Mouse (Mus musculus) lung, postnatal 0 days (tissue): ENCODE data around the gene Sntg2. TPM values are rescaled to one million over a fixed set of nuclear protein-coding genes. Genes with fewer than 3 reads are reported as not detected.

Source experiments
- ATAC-seq: fragments of 200-750 bp; cut with Nextera tagmentation; 2 replicates; pipeline ENCODE4 v1.8.0; 2017; ENCODE audit warnings: moderate library complexity
- DNase-seq: peaks from one replicate; pipeline ENCODE4 v3.0.0-alpha.2; 2016; ENCODE audit warnings: low spot score
- H3K27ac ChIP-seq: fragments of 300-500 bp; sonication (generic); 2 replicates; pipeline ENCODE4 v1.5.1; 2014; ENCODE audit warnings: antibody characterized with exemption, mild to moderate bottlenecking, low read length, mixed read lengths
- H3K27me3 ChIP-seq: fragments of 300-500 bp; sonication (generic); replicated peaks from 2 replicates; pipeline ENCODE4 v1.6.1; 2014; ENCODE audit warnings: low read length, mixed read lengths; ENCODE audit not compliant: insufficient read depth
- H3K36me3 ChIP-seq: fragments of 300-500 bp; sonication (generic); 2 replicates; pipeline ENCODE4 v1.6.1; 2014; ENCODE audit warnings: low read length, mixed read lengths; ENCODE audit not compliant: insufficient read depth
- H3K4me1 ChIP-seq: fragments of 300-500 bp; sonication (generic); 2 replicates; pipeline ENCODE4 v1.6.1; 2014; ENCODE audit warnings: antibody characterized with exemption, low read depth, low read length, mixed read lengths; ENCODE audit not compliant: insufficient read depth
- H3K4me2 ChIP-seq: fragments of 300-500 bp; sonication (generic); replicated peaks from 2 replicates; pipeline ENCODE4 v1.6.1; 2014; ENCODE audit warnings: low read depth, mild to moderate bottlenecking, low read length, moderate library complexity, mixed read lengths
- H3K4me3 ChIP-seq: fragments of 300-500 bp; sonication (generic); 2 replicates; pipeline ENCODE4 v1.5.1; 2014; ENCODE audit warnings: low read depth, low read length
- H3K9ac ChIP-seq: fragments of 300-500 bp; sonication (generic); replicated peaks from 2 replicates; pipeline ENCODE4 v1.6.1; 2014; ENCODE audit warnings: low read depth, mild to moderate bottlenecking
- H3K9me3 ChIP-seq: fragments of 300-500 bp; sonication (generic); 2 replicates; pipeline ENCODE4 v1.6.1; 2016; ENCODE audit warnings: low read length, mixed read lengths
- CTCF ChIP-seq: IDR thresholded peaks from 2 replicates; pipeline ENCODE4 v1.5.1; 2016; ENCODE audit warnings: antibody characterized with exemption, mild to moderate bottlenecking
- EP300 ChIP-seq: IDR thresholded peaks from 2 replicates; pipeline ENCODE4 v1.6.1; 2016; ENCODE audit warnings: antibody characterized with exemption, mild to moderate bottlenecking, control low read depth
- WGBS: fragments of 180-500 bp; shearing (Covaris S2); extraction: QIAGEN DNeasy Blood & Tissue Kit; methylation state at CpG from one replicate; pipeline ENCODE4 v1.1.7; 2014; 5-methylcytosine and 5-hydroxymethylcytosine counted together
- polyA plus RNA-seq: library from polyadenylated mRNA; unstranded; fragments of >200 nt; fragmentation: Nextera tagmentation; extraction: Ambion mirVana; gene quantifications from 2 replicates; pipeline ENCODE4 v1.2.1, GENCODE M21; 2015

Sntg2 gene
- polyA plus RNA-seq, 1 experiment from 2014 or later = 5.3 TPM

DNA sequence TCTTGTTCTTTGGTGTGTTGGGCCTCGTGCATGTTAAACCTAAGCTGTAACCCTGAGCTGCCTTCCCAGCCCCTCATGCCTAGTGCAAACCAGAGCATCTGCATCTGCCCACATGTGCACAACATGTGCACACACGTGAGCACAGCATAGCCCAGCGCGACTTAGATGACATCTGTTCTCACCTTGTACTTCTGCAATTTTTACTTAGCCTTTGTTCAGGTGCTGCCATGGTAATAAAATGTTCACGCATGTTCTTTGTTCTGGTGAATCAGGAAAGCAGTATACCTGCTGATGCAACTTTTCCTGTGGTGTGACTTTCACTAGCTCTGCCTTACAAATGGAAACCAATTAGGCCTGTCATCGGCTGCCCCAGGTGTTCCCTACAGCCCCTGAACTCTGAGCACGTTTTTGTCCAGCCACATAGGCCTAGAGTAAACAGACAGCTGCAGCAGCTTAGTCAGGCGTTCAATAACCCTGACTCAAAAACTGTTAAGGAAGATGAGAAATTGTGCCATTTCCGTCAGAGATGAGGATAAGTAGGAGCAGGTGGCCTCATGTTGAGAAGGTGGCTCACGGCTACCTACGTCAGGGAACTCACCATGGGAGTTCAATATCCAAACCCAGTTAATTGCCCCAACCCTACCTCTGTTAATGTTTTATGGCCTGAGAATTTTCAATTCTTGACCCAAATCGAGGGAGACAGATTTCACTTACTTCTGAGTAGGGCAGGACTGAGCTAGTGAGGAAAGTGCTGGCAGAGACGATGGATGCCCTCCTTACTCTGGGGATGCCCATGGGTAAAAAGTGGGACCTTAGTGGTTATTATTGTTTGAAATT is 80.2 kb downstream of the Sntg2 start:
- H3K27ac ChIP-seq = no peak overlapping the region
- no peak overlapping the region for H3K9ac ChIP-seq
- WGBS = 74% methylated on average over 13 of the region's 13 CpGs
- H3K4me2 ChIP-seq = no peak overlapping the region
- no peaks in the 10 kb centered on the region for H3K9me3 ChIP-seq
- H3K27me3 ChIP-seq = no peaks in the 10 kb centered on the region
- H3K36me3 ChIP-seq = no peaks in the 10 kb centered on the region
- ATAC-seq (no peak), DNase-seq (no peak)
- H3K4me1 ChIP-seq = no peaks in the 10 kb centered on the region
- no peak overlapping the region for H3K4me3 ChIP-seq
- no peak for TF ChIP-seq CTCF
- TF ChIP-seq EP300 = no peak

GRCm38 (mm10) chr12:30286888-30287573 is 86.1 kb downstream of the Sntg2 start:
- Histone ChIP-seq H3K9ac (no peak overlapping the region), H3K4me1 (no peaks in the 10 kb centered on the region), H3K27me3 (no peaks in the 10 kb centered on the region), H3K4me3 (no peak overlapping the region), H3K9me3 (no peaks in the 10 kb centered on the region), H3K36me3 (no peaks in the 10 kb centered on the region), H3K4me2 (no peak overlapping the region), H3K27ac (no peak overlapping the region)
- TF ChIP-seq CTCF (no peak), EP300 (no peak)
- ATAC-seq (no peak), DNase-seq (no peak)
- 57% methylated on average over 5 of the region's 5 CpGs for WGBS

- H3K27me3 ChIP-seq = no peaks in the 10 kb centered on the region
- 58% methylated on average over 4 of the region's 4 CpGs for WGBS
- no peaks in the 10 kb centered on the region for H3K4me1 ChIP-seq
- no peaks in the 10 kb centered on the region for H3K36me3 ChIP-seq
- no peak overlapping the region for H3K4me2 ChIP-seq
- DNase-seq = no peak
- no peak overlapping the region for H3K4me3 ChIP-seq
- H3K9ac ChIP-seq = no peak overlapping the region
- ATAC-seq = no peak
- H3K9me3 ChIP-seq = no peaks in the 10 kb centered on the region
- TF ChIP-seq EP300 = no peak
- H3K27ac ChIP-seq = no peak overlapping the region
These were observed 89.4 kb downstream of the Sntg2 start for GRCm38 (mm10) chr12:30283741-30284140.

DNA sequence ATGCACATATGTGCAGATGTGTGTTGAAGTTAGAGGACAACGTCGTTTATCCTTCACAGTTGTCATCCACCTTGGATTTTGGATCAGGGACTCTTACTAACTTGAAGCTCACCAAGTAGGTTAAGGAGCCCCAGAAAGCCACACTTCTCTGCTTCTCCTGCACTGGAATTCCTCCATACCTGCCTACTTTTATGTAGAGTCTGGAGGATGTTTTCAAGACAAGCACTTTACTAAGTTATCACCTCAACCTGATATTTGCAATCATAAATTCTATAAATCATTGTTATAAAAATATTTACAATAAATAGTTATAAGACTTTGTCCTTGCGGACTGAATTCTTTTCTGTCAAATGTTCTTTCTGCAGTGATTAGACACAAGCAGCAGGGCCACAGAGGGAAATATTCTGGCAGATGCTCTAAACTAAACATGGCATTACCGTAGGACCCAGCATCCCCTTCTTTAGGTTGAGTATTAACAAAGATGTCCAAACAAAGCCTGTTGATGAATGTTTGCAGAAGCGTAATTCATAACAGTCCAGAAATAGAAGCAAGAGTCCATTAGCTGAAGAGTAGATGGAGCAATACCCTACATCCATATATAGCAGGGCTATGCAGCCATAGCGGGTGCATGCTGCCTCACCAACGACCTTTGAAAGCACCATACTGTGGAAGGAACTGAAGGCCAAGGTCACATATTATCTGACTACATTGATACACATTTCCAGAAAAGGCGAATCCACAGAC is 100.8 kb downstream of the Sntg2 start:
- no peaks in the 10 kb centered on the region for H3K4me1 ChIP-seq
- TF ChIP-seq CTCF = no peak
- TF ChIP-seq EP300 = no peak
- H3K4me3 ChIP-seq = no peak overlapping the region
- no peak overlapping the region for H3K27ac ChIP-seq
- H3K36me3 ChIP-seq = no peaks in the 10 kb centered on the region
- H3K9ac ChIP-seq = no peak overlapping the region
- 50% methylated on average over 8 of the region's 8 CpGs for WGBS
- no peaks in the 10 kb centered on the region for H3K9me3 ChIP-seq
- DNase-seq = no peak
- no peaks in the 10 kb centered on the region for H3K27me3 ChIP-seq
- 0 out of 2 replicates have a peak, but pooled peaks have one; percentile 25 for ATAC-seq
- no peak overlapping the region for H3K4me2 ChIP-seq

GRCm38 (mm10) chr12:30264206-30264605 is 109.0 kb downstream of the Sntg2 start:
- WGBS = 54% methylated on average over 5 of the region's 5 CpGs
- Histone ChIP-seq H3K9me3 (no peaks in the 10 kb centered on the region), H3K36me3 (no peaks in the 10 kb centered on the region), H3K9ac (no peak overlapping the region), H3K27me3 (no peaks in the 10 kb centered on the region), H3K4me3 (no peak overlapping the region), H3K4me2 (no peak overlapping the region), H3K27ac (no peak overlapping the region), H3K4me1 (no peaks in the 10 kb centered on the region)
- ATAC-seq = no peak
- TF ChIP-seq EP300 (no peak), CTCF (no peak)
- DNase-seq = no peak

DNA sequence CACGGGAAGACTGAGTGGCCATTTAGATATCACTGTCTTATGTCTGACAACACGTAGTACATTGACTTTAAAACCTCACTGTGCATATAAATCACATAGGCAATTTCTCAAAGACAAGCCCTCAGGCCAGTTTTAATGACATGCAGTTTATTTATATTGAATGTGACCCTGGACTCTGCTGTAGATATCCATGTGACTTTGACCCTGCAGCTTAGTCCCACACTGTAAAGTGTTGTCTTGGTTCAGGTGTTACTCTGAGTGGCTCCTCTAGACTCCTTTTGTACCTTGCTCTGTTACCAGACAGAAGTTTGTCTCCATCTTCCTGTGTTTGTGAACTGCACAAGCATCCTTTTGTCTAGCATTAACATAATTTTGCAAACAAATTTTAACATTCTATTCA is 112.0 kb downstream of the Sntg2 start:
- no peak overlapping the region for H3K9ac ChIP-seq
- WGBS = 22% methylated on average over 2 of the region's 2 CpGs
- no peaks in the 10 kb centered on the region for H3K36me3 ChIP-seq
- H3K4me1 ChIP-seq = no peaks in the 10 kb centered on the region
- H3K4me3 ChIP-seq = no peak overlapping the region
- no peaks in the 10 kb centered on the region for H3K9me3 ChIP-seq
- no peak overlapping the region for H3K4me2 ChIP-seq
- ATAC-seq (no peak), DNase-seq (no peak)
- TF ChIP-seq CTCF (no peak), EP300 (no peak)
- H3K27me3 ChIP-seq = no peaks in the 10 kb centered on the region
- H3K27ac ChIP-seq = no peak overlapping the region
